Mouse (Mus musculus): ENCODE results near the gene Zfp513.

DNA sequence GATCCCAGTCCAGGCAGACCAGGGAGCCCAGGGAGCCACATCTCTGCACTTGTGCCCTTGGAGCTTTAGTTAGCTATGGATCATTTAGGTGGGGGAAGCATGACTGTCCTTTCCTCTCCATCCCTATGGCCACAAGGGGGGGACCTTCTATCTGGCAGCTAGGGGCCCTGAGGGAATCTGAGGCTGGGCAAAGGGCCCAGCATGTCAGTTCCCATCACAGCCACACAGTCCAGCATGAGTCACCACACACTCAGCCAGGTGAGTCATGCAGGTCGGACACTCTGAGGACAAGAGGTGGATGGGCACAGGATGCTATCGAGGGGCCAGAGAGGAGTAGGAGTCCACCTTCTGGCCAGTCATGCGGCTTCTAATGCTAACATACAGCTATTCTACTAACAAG, 50.4 kb downstream of the Zfp513 start:
- TF ChIP-seq CTCF (conservative IDR thresholded peaks at IDR 0.05 in 1 of 2, IDR thresholded peaks at IDR 0.05 in 1 of 2; ENCODE audit: low read depth in 2 of 2, low read length in 2 of 2) = peak in 1 of 2 experiments; percentile 35; a peak in 1 of 4 replicates
- no peak for TF ChIP-seq MYC (IDR thresholded peaks at IDR 0.05; ENCODE audit: low read depth, low read length)
- TF ChIP-seq UBTF (IDR thresholded peaks at IDR 0.05; ENCODE audit: low read depth, low read length) = no peak
- no peak for TF ChIP-seq HCFC1 (IDR thresholded peaks at IDR 0.05; ENCODE audit: low read depth, low read length)
- no peak for TF ChIP-seq USF1 (IDR thresholded peaks at IDR 0.05; ENCODE audit: low read depth, low read length)

All from CH12.LX (cell line).